Mouse (Mus musculus): ENCODE measurements around the gene Ube2e1. TPM values are rescaled to one million over a fixed set of nuclear protein-coding genes. Genes with fewer than 3 reads are reported as not detected.
A peak's percentile ranks its signal among the peaks of the same experiment; 100 is the strongest.

Ube2e1 gene
- polyA plus RNA-seq, 1 experiment from 2014 or later = 141 TPM

DNA sequence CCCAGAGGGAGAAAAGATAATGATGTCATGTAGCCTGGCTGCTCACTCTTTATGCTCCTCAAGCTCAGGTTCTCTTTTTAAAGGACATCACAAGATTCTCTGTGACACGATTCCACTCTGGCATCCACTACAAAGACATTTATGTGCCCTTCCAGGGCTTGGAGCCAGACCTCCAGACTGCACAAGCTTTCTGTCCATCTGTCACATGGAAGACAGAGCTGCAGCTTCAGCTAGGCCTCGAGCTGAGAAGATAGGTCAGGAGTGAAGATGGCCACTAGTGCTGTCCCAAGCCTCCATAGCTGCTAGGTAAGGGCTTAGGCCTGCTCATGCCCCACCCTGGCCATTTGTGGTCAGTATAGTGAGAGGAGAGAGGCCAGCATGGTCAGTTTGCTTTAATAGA lies 24.8 kb upstream of the Ube2e1 start:
- no peak for ATAC-seq (ENCODE audit: low FRiP score, low TSS enrichment)
- Histone ChIP-seq H3K4me1 (ENCODE audit: insufficient read depth, low read length) (no peaks in the 10 kb centered on the region), H3K36me3 (ENCODE audit: insufficient read depth, low read length) (no peaks in the 10 kb centered on the region), H3K27me3 (ENCODE audit: insufficient read depth, low read length) (no peaks in the 10 kb centered on the region), H3K9ac (replicated peaks; ENCODE audit: low read length) (no peak overlapping the region), H3K4me3 (ENCODE audit: low read length) (no peak overlapping the region), H3K4me2 (replicated peaks; ENCODE audit: low read depth, low read length) (no peak overlapping the region), H3K9me3 (ENCODE audit: low read length) (no peaks in the 10 kb centered on the region), H3K27ac (ENCODE audit: low read length) (no peak overlapping the region)
- WGBS = 53% methylated on average over 2 of the region's 2 CpGs

DNA sequence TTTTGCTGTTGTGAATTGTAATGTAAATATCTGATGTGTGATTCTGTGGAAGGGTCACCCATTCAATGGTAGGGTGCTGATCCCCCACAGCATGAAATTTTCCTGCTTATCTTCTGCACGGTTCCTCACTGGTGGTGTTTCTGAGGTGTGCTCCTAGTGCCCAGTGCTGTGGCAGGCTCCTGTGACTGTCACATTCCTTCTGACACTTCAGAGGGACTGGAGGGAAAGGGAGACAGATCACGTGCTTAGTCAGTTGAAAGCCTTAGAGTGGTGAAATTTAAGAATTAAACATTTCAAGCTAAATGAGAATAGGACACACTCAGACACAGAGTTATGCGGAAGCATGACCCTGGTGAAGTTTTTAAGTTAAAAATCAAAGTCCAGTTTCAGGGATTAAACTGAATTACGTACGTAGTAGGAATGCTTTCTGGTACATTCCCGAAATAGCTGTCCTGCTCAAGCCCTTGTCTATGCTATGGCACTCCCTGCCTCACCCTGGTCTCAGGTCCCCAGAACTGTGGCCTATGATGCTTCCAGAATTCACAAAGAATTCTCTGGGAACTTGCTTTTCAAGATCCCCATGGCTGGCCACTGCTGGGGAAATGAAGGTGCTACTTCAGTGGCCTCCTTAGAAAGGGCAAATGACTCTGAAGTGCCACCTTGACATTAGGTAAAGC lies 24.0 kb upstream of the Ube2e1 start:
- no peak overlapping the region for H3K27ac ChIP-seq (ENCODE audit: low read length)
- no peaks in the 10 kb centered on the region for H3K4me1 ChIP-seq (ENCODE audit: insufficient read depth, low read length)
- no peak overlapping the region for H3K4me2 ChIP-seq (replicated peaks; ENCODE audit: low read depth, low read length)
- no peak for ATAC-seq (ENCODE audit: low FRiP score, low TSS enrichment)
- no peaks in the 10 kb centered on the region for H3K36me3 ChIP-seq (ENCODE audit: insufficient read depth, low read length)
- no peaks in the 10 kb centered on the region for H3K9me3 ChIP-seq (ENCODE audit: low read length)
- WGBS = 69% methylated on average over 6 of the region's 6 CpGs
- H3K9ac ChIP-seq (replicated peaks; ENCODE audit: low read length) = no peak overlapping the region
- H3K27me3 ChIP-seq (ENCODE audit: insufficient read depth, low read length) = no peaks in the 10 kb centered on the region
- no peak overlapping the region for H3K4me3 ChIP-seq (ENCODE audit: low read length)

DNA sequence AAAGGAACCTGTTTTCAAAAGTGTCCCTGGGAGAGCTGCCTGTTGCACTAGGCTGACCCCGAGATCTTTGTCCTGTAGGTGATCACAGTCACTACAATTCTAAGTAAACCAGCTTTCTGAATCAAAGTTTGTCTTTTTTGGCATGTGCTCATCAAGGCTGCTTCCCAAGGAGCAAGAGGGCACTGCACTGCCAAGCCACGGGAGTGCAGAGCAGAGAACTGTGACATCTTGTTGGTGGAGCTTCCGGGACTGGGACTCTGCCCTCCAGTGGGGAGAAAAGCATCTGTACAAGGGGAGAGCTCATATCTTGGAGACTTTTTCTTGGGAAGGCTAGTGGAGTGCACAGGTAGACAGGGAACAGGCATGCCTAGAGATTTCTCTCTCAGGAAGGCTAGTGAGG lies 21.9 kb upstream of the Ube2e1 start:
- Histone ChIP-seq H3K27ac (ENCODE audit: low read length) (no peak overlapping the region), H3K27me3 (ENCODE audit: insufficient read depth, low read length) (no peaks in the 10 kb centered on the region), H3K4me2 (replicated peaks; ENCODE audit: low read depth, low read length) (no peak overlapping the region), H3K4me1 (ENCODE audit: insufficient read depth, low read length) (no peaks in the 10 kb centered on the region), H3K4me3 (ENCODE audit: low read length) (no peak overlapping the region), H3K36me3 (ENCODE audit: insufficient read depth, low read length) (no peaks in the 10 kb centered on the region), H3K9ac (replicated peaks; ENCODE audit: low read length) (no peak overlapping the region), H3K9me3 (ENCODE audit: low read length) (no peaks in the 10 kb centered on the region)
- 0 out of 2 replicates have a peak, but pooled peaks have one; percentile 23 for ATAC-seq (ENCODE audit: low FRiP score, low TSS enrichment)
- 62% methylated on average over 3 of the region's 3 CpGs for WGBS

DNA sequence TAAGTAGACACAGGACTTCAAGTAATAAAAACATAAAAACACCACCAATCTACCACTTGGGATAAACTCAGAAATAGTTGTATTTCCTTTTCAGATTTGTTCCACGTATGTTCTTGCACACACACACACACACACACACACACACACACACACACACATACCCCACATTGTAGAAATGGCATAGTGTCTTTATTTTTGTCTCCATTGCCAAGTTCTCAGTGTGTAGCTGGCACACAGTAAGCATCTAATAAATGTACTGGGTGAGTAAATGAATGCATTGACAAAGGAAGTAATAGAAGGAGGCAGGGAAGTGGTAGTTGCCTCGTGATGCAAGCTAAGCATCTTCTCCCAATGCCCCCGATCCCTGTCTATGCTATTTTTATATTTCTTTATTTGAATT lies 21.3 kb upstream of the Ube2e1 start:
- Histone ChIP-seq H3K4me1 (ENCODE audit: insufficient read depth, low read length) (no peaks in the 10 kb centered on the region), H3K27ac (ENCODE audit: low read length) (no peak overlapping the region), H3K9ac (replicated peaks; ENCODE audit: low read length) (no peak overlapping the region), H3K36me3 (ENCODE audit: insufficient read depth, low read length) (no peaks in the 10 kb centered on the region), H3K9me3 (ENCODE audit: low read length) (no peaks in the 10 kb centered on the region), H3K4me3 (ENCODE audit: low read length) (no peak overlapping the region), H3K27me3 (ENCODE audit: insufficient read depth, low read length) (no peaks in the 10 kb centered on the region), H3K4me2 (replicated peaks; ENCODE audit: low read depth, low read length) (no peak overlapping the region)
- no peak for ATAC-seq (ENCODE audit: low FRiP score, low TSS enrichment)
- 80% methylated on average over 3 of the region's 3 CpGs for WGBS

DNA sequence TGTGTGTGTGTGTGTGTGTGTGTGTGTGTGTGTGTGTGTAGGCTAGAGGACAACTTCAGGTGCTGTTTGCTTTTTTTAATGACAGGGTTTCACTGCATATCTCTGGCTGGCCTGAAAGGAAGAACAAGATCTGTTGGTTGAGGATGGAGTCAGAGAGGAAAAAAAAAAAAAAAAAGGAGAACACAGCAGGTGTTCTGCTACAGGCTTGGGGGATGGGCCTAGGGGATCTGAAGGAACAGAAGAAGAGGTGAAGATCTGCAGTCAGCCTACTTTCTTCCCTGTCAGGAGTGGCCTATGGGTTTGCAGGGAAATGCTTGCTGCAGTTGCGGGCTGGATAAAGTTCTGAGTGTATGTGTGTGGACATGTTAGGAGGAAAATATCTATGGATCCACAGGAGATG lies 19.0 kb upstream of the Ube2e1 start:
- Histone ChIP-seq H3K4me1 (ENCODE audit: insufficient read depth, low read length) (no peaks in the 10 kb centered on the region), H3K27me3 (ENCODE audit: insufficient read depth, low read length) (no peaks in the 10 kb centered on the region), H3K4me2 (replicated peaks; ENCODE audit: low read depth, low read length) (no peak overlapping the region), H3K27ac (ENCODE audit: low read length) (no peak overlapping the region), H3K4me3 (ENCODE audit: low read length) (no peak overlapping the region), H3K9ac (replicated peaks; ENCODE audit: low read length) (no peak overlapping the region), H3K9me3 (ENCODE audit: low read length) (no peaks in the 10 kb centered on the region), H3K36me3 (ENCODE audit: insufficient read depth, low read length) (no peaks in the 10 kb centered on the region)
- WGBS = 92% methylated on average over 1 of the region's 1 CpGs
- no peak for ATAC-seq (ENCODE audit: low FRiP score, low TSS enrichment)

DNA sequence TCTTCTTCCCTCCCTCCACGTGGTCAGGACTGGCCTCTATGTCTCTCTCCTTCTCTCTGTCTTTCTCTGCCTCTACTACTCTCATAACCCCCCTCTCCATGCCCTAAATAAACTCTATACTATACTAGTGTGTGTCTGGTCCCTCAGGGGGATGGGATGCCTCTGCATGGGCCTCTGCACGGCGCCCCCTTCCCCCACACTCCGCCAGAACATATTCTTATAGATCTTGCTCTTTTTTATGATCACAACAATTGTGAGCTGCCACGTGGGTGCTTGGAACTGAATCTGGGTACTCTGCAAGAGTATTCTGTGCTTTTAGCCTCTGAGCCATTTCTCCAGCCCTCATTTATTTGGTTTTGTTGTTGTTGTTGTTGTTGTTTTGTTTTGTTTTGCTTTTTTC lies 18.2 kb upstream of the Ube2e1 start:
- no peak overlapping the region for H3K4me2 ChIP-seq (replicated peaks; ENCODE audit: low read depth, low read length)
- H3K9ac ChIP-seq (replicated peaks; ENCODE audit: low read length) = no peak overlapping the region
- 64% methylated on average over 5 of the region's 5 CpGs for WGBS
- no peak overlapping the region for H3K27ac ChIP-seq (ENCODE audit: low read length)
- no peaks in the 10 kb centered on the region for H3K4me1 ChIP-seq (ENCODE audit: insufficient read depth, low read length)
- H3K36me3 ChIP-seq (ENCODE audit: insufficient read depth, low read length) = no peaks in the 10 kb centered on the region
- ATAC-seq (ENCODE audit: low FRiP score, low TSS enrichment) = no peak
- no peak overlapping the region for H3K4me3 ChIP-seq (ENCODE audit: low read length)
- no peaks in the 10 kb centered on the region for H3K27me3 ChIP-seq (ENCODE audit: insufficient read depth, low read length)
- no peaks in the 10 kb centered on the region for H3K9me3 ChIP-seq (ENCODE audit: low read length)

DNA sequence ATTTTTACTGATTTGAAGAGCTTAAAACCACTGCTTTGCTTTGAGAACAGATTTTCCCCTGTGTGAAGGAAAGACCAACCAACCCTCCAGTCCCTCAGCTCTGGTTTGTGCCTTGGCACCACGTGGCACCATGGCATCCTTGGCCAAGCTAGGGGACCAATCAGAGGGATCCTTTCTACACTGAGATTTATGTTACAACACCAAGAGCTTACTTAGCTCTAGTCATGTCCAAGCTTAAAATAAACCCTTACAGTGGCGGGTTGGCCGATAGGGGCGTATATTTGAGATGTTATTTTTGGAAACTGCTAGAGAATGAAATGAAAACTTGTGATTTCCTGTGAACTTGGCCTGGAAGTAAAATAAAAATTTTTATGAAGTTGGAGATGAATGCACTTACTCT lies 11.9 kb upstream of the Ube2e1 start:
- Histone ChIP-seq H3K9ac (replicated peaks; ENCODE audit: low read length) (no peak overlapping the region), H3K36me3 (ENCODE audit: insufficient read depth, low read length) (no peaks in the 10 kb centered on the region), H3K9me3 (ENCODE audit: low read length) (no peaks in the 10 kb centered on the region), H3K4me3 (ENCODE audit: low read length) (no peak overlapping the region), H3K27ac (ENCODE audit: low read length) (no peak overlapping the region), H3K27me3 (ENCODE audit: insufficient read depth, low read length) (no peaks in the 10 kb centered on the region), H3K4me2 (replicated peaks; ENCODE audit: low read depth, low read length) (no peak overlapping the region), H3K4me1 (ENCODE audit: insufficient read depth, low read length) (no peaks in the 10 kb centered on the region)
- 51% methylated on average over 4 of the region's 4 CpGs for WGBS
- ATAC-seq (ENCODE audit: low FRiP score, low TSS enrichment) = no peak

DNA sequence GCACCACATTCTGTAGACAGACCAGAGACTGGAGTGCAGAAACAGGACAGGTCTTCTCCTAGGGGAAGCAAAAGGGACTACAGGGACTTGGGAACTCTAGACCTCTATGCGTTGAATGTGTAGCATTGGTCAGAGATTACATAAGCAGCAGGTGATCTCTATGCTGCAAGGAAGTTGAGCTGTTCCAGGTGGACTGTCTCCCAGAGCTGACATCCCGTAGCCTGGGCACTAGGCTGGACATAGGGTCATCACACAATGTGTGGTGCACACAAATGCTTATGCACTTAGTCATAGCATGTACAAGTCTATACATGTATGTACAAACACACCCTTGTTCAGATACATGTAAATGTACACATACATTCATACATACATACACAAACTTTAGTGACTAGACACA lies 11.1 kb upstream of the Ube2e1 start:
- Histone ChIP-seq H3K36me3 (ENCODE audit: insufficient read depth, low read length) (no peaks in the 10 kb centered on the region), H3K4me2 (replicated peaks; ENCODE audit: low read depth, low read length) (no peak overlapping the region), H3K9ac (replicated peaks; ENCODE audit: low read length) (no peak overlapping the region), H3K27ac (ENCODE audit: low read length) (no peak overlapping the region), H3K4me1 (ENCODE audit: insufficient read depth, low read length) (no peaks in the 10 kb centered on the region), H3K4me3 (ENCODE audit: low read length) (no peak overlapping the region), H3K9me3 (ENCODE audit: low read length) (no peaks in the 10 kb centered on the region), H3K27me3 (ENCODE audit: insufficient read depth, low read length) (no peaks in the 10 kb centered on the region)
- ATAC-seq (ENCODE audit: low FRiP score, low TSS enrichment) = no peak
- WGBS = 79% methylated on average over 2 of the region's 2 CpGs

DNA sequence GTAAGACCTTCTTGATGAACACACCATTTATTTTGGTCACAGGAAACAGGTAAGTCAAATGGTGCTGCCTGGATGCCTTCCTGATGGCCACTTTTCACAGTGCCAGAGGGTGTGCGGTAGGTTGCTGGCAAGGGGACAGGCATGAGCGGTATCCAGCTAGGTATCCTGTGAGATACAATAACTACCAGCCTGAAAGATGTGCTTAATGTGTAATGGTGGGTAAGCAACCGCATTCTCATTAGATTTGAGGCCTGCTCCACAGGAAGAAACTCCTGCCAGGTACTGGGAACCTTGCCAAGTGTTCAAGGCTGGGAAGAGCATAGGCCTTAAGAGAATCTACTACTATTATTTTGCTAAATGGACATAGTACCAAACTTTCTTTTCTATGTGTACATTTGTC lies 9.4 kb upstream of the Ube2e1 start:
- Histone ChIP-seq H3K4me1 (ENCODE audit: insufficient read depth, low read length) (no peaks in the 10 kb centered on the region), H3K4me3 (ENCODE audit: low read length) (no peak overlapping the region), H3K27ac (ENCODE audit: low read length) (no peak overlapping the region), H3K9me3 (ENCODE audit: low read length) (no peaks in the 10 kb centered on the region), H3K4me2 (replicated peaks; ENCODE audit: low read depth, low read length) (no peak overlapping the region), H3K36me3 (ENCODE audit: insufficient read depth, low read length) (no peaks in the 10 kb centered on the region), H3K27me3 (ENCODE audit: insufficient read depth, low read length) (no peaks in the 10 kb centered on the region), H3K9ac (replicated peaks; ENCODE audit: low read length) (no peak overlapping the region)
- WGBS = 82% methylated on average over 3 of the region's 3 CpGs
- no peak for ATAC-seq (ENCODE audit: low FRiP score, low TSS enrichment)

DNA sequence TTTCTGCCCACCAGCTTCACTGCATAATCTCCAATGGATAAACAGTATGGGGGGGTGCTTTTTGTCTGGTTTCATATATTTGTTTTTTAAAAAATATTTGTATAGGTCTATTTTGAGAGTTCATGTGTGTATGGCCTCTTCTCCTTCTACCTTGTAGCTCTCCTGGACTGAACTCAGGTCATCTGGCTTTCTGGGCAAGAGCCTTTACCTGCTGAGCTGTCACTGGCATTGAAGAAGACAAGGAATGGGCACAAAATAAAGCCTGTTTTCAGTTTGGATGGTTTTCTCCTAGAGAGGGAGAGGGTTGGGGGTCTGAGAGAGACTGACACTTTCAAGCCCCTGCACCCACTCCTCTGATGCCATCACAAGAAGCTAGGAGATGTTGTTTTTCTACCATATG lies 4.4 kb upstream of the Ube2e1 start:
- no peaks in the 10 kb centered on the region for H3K9me3 ChIP-seq (ENCODE audit: low read length)
- no peak overlapping the region for H3K9ac ChIP-seq (replicated peaks; ENCODE audit: low read length)
- H3K27me3 ChIP-seq (ENCODE audit: insufficient read depth, low read length) = no peaks in the 10 kb centered on the region
- no peak overlapping the region for H3K27ac ChIP-seq (ENCODE audit: low read length)
- no peak for ATAC-seq (ENCODE audit: low FRiP score, low TSS enrichment)
- H3K36me3 ChIP-seq (ENCODE audit: insufficient read depth, low read length) = no peaks in the 10 kb centered on the region
- no peaks in the 10 kb centered on the region for H3K4me1 ChIP-seq (ENCODE audit: insufficient read depth, low read length)
- H3K4me2 ChIP-seq (replicated peaks; ENCODE audit: low read depth, low read length) = no peak overlapping the region
- H3K4me3 ChIP-seq (ENCODE audit: low read length) = no peak overlapping the region

Data from kidney, embryonic 16.5 days (tissue).